Mouse (Mus musculus) megakaryocyte, embryonic 14.5 days (primary cell): ENCODE results near the gene Cx3cr1. TPM values are rescaled to one million over a fixed set of nuclear protein-coding genes. Genes with fewer than 3 reads are reported as not detected.
A peak's percentile ranks its signal among the peaks of the same experiment; 100 is the strongest.

Experiments
- H3K27me3 ChIP-seq: replicated peaks from 2 replicates; pipeline ENCODE3; 2012; ENCODE audit warnings: inconsistent platforms
- H3K36me3 ChIP-seq: replicated peaks from 2 replicates; pipeline ENCODE3; 2012; ENCODE audit warnings: low read length, inconsistent platforms, mixed read lengths
- H3K4me1 ChIP-seq: 2 replicates; pipeline ENCODE4 v1.6.1; 2012; ENCODE audit warnings: inconsistent platforms
- H3K4me3 ChIP-seq: replicated peaks from 2 replicates; pipeline ENCODE3; 2012; ENCODE audit warnings: moderate library complexity, mild to moderate bottlenecking, inconsistent platforms
- H3K9me3 ChIP-seq: 2 replicates; pipeline ENCODE4 v1.6.1; 2012; ENCODE audit warnings: inconsistent platforms
- FLI1 ChIP-seq: IDR thresholded peaks from 2 replicates; pipeline ENCODE4 v1.6.1; 2012; ENCODE audit warnings: low read length, inconsistent platforms, mixed read lengths
- GATA1 ChIP-seq: IDR thresholded peaks from 3 replicates; pipeline ENCODE4 v1.6.1; 2012; ENCODE audit warnings: mixed read lengths, low read length, inconsistent platforms, borderline replicate concordance
- polyA plus RNA-seq: library from polyadenylated mRNA; stranded (reverse); fragments of >175 nt; gene quantifications from 2 replicates; pipeline ENCODE4 v1.2.3, GENCODE M21; 2012; ENCODE audit warnings: low replicate concordance; ENCODE audit not compliant: insufficient read depth

Gene Cx3cr1
- polyA plus RNA-seq, 1 experiment = 0.73 TPM

- Histone ChIP-seq H3K4me3 (peak within 1 kb of the TSS; percentile 98), H3K36me3 (peaks cover 26% of the 10 kb centered on the region), H3K27me3 (peaks cover 13% of the 10 kb centered on the region)
Observed at GRCm38 (mm10) chr9:119937005-119937773, 132.5 kb downstream of the Cx3cr1 start, which contains the start of the genes Gorasp1 and Ttc21a. Gorasp1 (minus strand) TSS chr9:119937565. Ttc21a (plus strand) TSS chr9:119937606.

GRCm38 (mm10) chr9:119933675-119934074 lies 136.0 kb downstream of the Cx3cr1 start:
- H3K4me1 ChIP-seq = peaks cover 43% of the 10 kb centered on the region
- H3K36me3 ChIP-seq = peaks cover 61% of the 10 kb centered on the region
- no peaks in the 10 kb centered on the region for H3K9me3 ChIP-seq
- no peak overlapping the region for H3K4me3 ChIP-seq
- H3K27me3 ChIP-seq = peaks cover 4% of the 10 kb centered on the region
- TF ChIP-seq GATA1 (no peak), FLI1 (no peak)

More at GRCm38 (mm10) chr9:119937005-119937773, 132.5 kb downstream of the Cx3cr1 start, which contains the start of the genes Gorasp1 and Ttc21a:
- H3K4me1 ChIP-seq = peaks cover 73% of the 10 kb centered on the region
- H3K9me3 ChIP-seq = no peaks in the 10 kb centered on the region
- TF ChIP-seq GATA1 = no peak
- TF ChIP-seq FLI1 = 0 out of 2 replicates have a peak, but pooled peaks have one; percentile 9

GRCm38 (mm10) chr9:119932358-119932757 lies 137.3 kb downstream of the Cx3cr1 start:
- H3K9me3 ChIP-seq = no peaks in the 10 kb centered on the region
- H3K27me3 ChIP-seq = no peaks in the 10 kb centered on the region
- peaks cover 74% of the 10 kb centered on the region for H3K36me3 ChIP-seq
- peaks cover 34% of the 10 kb centered on the region for H3K4me1 ChIP-seq
- no peak for TF ChIP-seq GATA1
- H3K4me3 ChIP-seq = no peak overlapping the region

GRCm38 (mm10) chr9:119926497-119926896 lies 143.2 kb downstream of the Cx3cr1 start:
- H3K4me3 ChIP-seq = no peak overlapping the region
- no peak for TF ChIP-seq FLI1
- H3K27me3 ChIP-seq = no peaks in the 10 kb centered on the region
- H3K4me1 ChIP-seq = peaks cover 45% of the 10 kb centered on the region
- H3K36me3 ChIP-seq = peaks cover 98% of the 10 kb centered on the region
- no peaks in the 10 kb centered on the region for H3K9me3 ChIP-seq

GRCm38 (mm10) chr9:119925729-119926128 lies 143.9 kb downstream of the Cx3cr1 start:
- Histone ChIP-seq H3K36me3 (peaks cover 98% of the 10 kb centered on the region), H3K27me3 (no peaks in the 10 kb centered on the region), H3K4me1 (peaks cover 45% of the 10 kb centered on the region), H3K4me3 (peak overlapping the region; percentile 46), H3K9me3 (no peaks in the 10 kb centered on the region)
- TF ChIP-seq FLI1 (no peak), GATA1 (no peak)

- no peaks in the 10 kb centered on the region for H3K9me3 ChIP-seq
- peaks cover 45% of the 10 kb centered on the region for H3K4me1 ChIP-seq
- TF ChIP-seq FLI1 (no peak), GATA1 (no peak)
- H3K36me3 ChIP-seq = peaks cover 98% of the 10 kb centered on the region
- no peaks in the 10 kb centered on the region for H3K27me3 ChIP-seq
- H3K4me3 ChIP-seq = peak overlapping the region; percentile 80
Observed at GRCm38 (mm10) chr9:119925120-119925657, 144.5 kb downstream of the Cx3cr1 start.

- H3K9me3 ChIP-seq = no peaks in the 10 kb centered on the region
- peaks cover 45% of the 10 kb centered on the region for H3K4me1 ChIP-seq
- TF ChIP-seq FLI1 (no peak), GATA1 (no peak)
- no peaks in the 10 kb centered on the region for H3K27me3 ChIP-seq
- no peak overlapping the region for H3K4me3 ChIP-seq
- peaks cover 98% of the 10 kb centered on the region for H3K36me3 ChIP-seq
Observed at GRCm38 (mm10) chr9:119923462-119923861, 146.2 kb downstream of the Cx3cr1 start.

GRCm38 (mm10) chr9:119919858-119920257 lies 149.8 kb downstream of the Cx3cr1 start:
- Histone ChIP-seq H3K4me1 (peaks cover 16% of the 10 kb centered on the region), H3K36me3 (peaks cover 99% of the 10 kb centered on the region), H3K9me3 (no peaks in the 10 kb centered on the region), H3K27me3 (no peaks in the 10 kb centered on the region), H3K4me3 (no peak overlapping the region)
- TF ChIP-seq GATA1 (no peak), FLI1 (no peak)

GRCm38 (mm10) chr9:119913087-119913838 lies 156.4 kb downstream of the Cx3cr1 start:
- Histone ChIP-seq H3K27me3 (no peaks in the 10 kb centered on the region), H3K4me1 (no peaks in the 10 kb centered on the region; the same call in 1 of the 2 replicates), H3K9me3 (no peaks in the 10 kb centered on the region), H3K4me3 (no peak overlapping the region), H3K36me3 (peaks cover 98% of the 10 kb centered on the region)
- no peak for TF ChIP-seq GATA1
- no peak for TF ChIP-seq FLI1

- no peak overlapping the region for H3K4me3 ChIP-seq
- no peaks in the 10 kb centered on the region for H3K27me3 ChIP-seq
- H3K4me1 ChIP-seq = no peaks in the 10 kb centered on the region
- no peak for TF ChIP-seq FLI1
- TF ChIP-seq GATA1 = no peak
- H3K9me3 ChIP-seq = no peaks in the 10 kb centered on the region
- H3K36me3 ChIP-seq = peaks cover 98% of the 10 kb centered on the region
Observed at GRCm38 (mm10) chr9:119909931-119910330, 159.7 kb downstream of the Cx3cr1 start.
